Mouse (Mus musculus): Measurements from ENCODE around the gene Fkbp8. TPM values are rescaled to one million over a fixed set of nuclear protein-coding genes. Genes with fewer than 3 reads are reported as not detected.
"Not testable (repeated sequence)": the region's sequence is repeated elsewhere in the genome, so short reads cannot be mapped to it uniquely, and the experiment has no call there.

Gene Fkbp8
- total and polyA plus RNA-seq, 3 experiments: 176 to 266 (median 178) TPM

DNA sequence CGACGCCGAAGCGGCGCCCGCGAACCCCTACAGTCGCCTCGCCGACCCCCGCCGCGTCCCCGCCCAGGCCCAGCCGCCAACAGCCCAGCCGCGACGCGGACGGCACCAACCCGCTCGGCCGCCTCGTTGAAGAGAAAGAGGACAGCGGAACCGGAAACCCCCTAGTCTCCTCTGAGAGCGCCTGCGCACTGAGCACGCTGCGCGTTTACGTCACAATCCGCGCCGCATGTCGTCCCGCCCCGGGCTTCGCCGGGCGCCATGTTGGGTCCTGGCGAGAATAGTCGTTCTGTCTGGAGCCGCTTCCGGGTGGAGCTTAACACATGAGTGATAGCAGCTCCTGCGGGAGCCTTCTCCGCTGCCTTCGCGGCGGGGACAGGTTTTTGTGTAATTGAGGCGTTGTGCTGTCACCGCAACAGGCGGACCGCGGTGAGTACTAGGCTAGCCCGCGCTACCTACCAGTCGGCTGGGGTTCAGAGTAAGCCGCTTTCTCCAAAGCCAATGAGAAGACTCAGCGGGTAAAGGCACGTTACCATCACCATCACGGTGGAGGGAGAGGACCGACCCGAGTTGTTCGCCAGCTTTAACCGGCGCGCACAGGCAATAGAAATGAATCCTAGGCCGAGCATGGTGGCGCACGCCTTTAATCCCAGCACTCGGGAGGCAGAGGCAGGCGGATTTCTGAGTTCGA, 17.2 kb upstream of the Fkbp8 start, which contains the start of gene Uba52 (continued):
- TF ChIP-seq MXI1 (IDR thresholded peaks at IDR 0.05; ENCODE audit: low read depth, low read length) (peak; percentile 87), MAZ (IDR thresholded peaks at IDR 0.05; ENCODE audit: low read depth, low read length) (peak; percentile 100), POLR2AphosphoS2 (IDR thresholded peaks at IDR 0.05; ENCODE audit: low read depth, low read length) (peak; percentile 91), TBP (conservative IDR thresholded peaks at IDR 0.05; ENCODE audit: low read depth, low read length) (peak; percentile 90), ZKSCAN1 (IDR thresholded peaks at IDR 0.05; ENCODE audit: borderline replicate concordance, low read depth, low read length) (no peak), TCF12 (IDR thresholded peaks at IDR 0.05; ENCODE audit: low read depth, low read length) (peak; percentile 94), JUN (IDR thresholded peaks at IDR 0.05; ENCODE audit: insufficient read depth, low read depth, low read length) (no peak), CHD2 (IDR thresholded peaks at IDR 0.05; ENCODE audit: low read length) (no peak)

DNA sequence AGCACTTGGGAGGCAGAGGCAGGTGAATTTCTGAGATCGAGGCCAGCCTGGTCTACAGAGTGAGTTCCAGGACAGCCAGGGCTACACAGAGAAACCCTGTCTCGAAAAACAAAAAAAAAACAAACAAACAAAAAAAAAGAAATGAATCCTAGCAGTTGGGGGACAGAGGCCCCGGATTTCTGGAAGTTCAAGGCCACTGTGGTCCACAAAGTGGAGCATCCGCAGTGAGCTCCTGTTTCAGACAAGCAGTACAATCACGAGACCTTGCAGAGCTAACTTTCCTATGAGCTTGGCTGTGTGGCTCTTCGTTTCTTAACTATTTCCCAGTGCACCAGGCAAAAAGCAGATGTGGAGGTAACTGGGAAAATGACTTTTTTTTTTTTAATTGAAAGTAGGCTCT, 16.4 kb upstream of the Fkbp8 start:
- 0 out of 2 replicates have a peak, but pooled peaks have one; percentile 32 for TF ChIP-seq SIN3A (IDR thresholded peaks at IDR 0.05; ENCODE audit: low read length)
- TF ChIP-seq BHLHE40 (IDR thresholded peaks at IDR 0.05; ENCODE audit: low read depth, low read length): peak; percentile 72
- TF ChIP-seq POLR2A (IDR thresholded peaks at IDR 0.05; ENCODE audit: low read depth, low read length): peak; percentile 23; the same call in 1 of the 2 replicates
- dilution Hi-C loops (cut with MboI; ENCODE audit: extremely low pct_ligation_motif_present, extremely low pct_unique_long_range_greater_than_20kb, low sequenced_read_pairs): not testable (repeated sequence)
- peaks cover 24 to 49% of the 10 kb centered on the region in 2 experiments for H3K4me1 ChIP-seq (ENCODE audit: control insufficient read depth in 1 of 2, insufficient read depth in 2 of 2)

DNA sequence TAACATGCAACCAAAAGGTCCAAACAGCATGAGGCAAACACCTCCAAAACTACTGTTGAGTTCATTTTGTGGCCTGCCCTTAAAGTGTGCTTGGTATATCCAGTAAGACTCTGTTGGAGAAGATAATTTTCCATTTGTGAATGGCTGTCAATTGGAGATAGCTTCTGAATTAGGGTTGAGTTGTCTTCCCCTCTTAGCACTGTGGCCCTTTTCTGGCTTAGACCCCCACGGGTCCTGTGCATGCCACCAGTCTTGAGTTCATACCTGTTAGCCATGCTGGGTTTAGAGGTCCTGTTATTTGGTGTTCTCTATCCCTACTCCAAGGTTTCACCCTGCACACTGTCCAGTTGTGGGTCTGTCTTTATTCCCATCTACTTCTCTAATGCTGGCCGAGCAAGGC, 15.8 kb upstream of the Fkbp8 start:
- peaks cover 24 to 49% of the 10 kb centered on the region in 2 experiments for H3K4me1 ChIP-seq (ENCODE audit: control insufficient read depth in 1 of 2, insufficient read depth in 2 of 2)
- peaks cover 52 to 66% of the 10 kb centered on the region in 2 experiments for H3K36me3 ChIP-seq (replicated peaks in 1 of 2; ENCODE audit: control insufficient read depth in 1 of 2, insufficient read depth in 1 of 2, low read length in 1 of 2)
- no peak for TF ChIP-seq PAX5 (IDR thresholded peaks at IDR 0.05; ENCODE audit: low read length)
- TF ChIP-seq UBTF (IDR thresholded peaks at IDR 0.05; ENCODE audit: low read depth, low read length): no peak
- H3K9me3 ChIP-seq (replicated peaks; ENCODE audit: low read length): no peaks in the 10 kb centered on the region
- peak overlapping the region; percentile 36 to 98 (median 87) for H3K4me3 ChIP-seq (replicated peaks in 1 of 3; ENCODE audit: low read depth in 2 of 3, low read length in 2 of 3, poor library complexity in 1 of 3)
- H3K4me2 ChIP-seq (ENCODE audit: insufficient read depth, low read depth, poor library complexity, severe bottlenecking): peak overlapping the region; percentile 57
- H3K27me3 ChIP-seq (replicated peaks): no peaks in the 10 kb centered on the region
- dilution Hi-C loops (cut with MboI; ENCODE audit: extremely low pct_ligation_motif_present, extremely low pct_unique_long_range_greater_than_20kb, low sequenced_read_pairs) (no loop called here), in situ Hi-C loops (cut with MboI; ENCODE audit: low pct_ligation_motif_present, low pct_unique_long_range_greater_than_20kb, low sequenced_read_pairs) (no loop called here)
- DNase-seq (ENCODE audit: extremely low read depth): no peak
- peak overlapping the region; percentile 94 for H3K9ac ChIP-seq (ENCODE audit: insufficient read depth, low read depth)
- peak overlapping the region; percentile 27; the same call in 1 of the 2 replicates for H3K27ac ChIP-seq (ENCODE audit: insufficient read depth, low read depth)
- H3K79me2 ChIP-seq (replicated peaks; ENCODE audit: control insufficient read depth, extremely low read depth, insufficient read depth, poor library complexity, severe bottlenecking): peaks cover 46% of the 10 kb centered on the region

More for the DNA sequence above, 16.4 kb upstream of the Fkbp8 start:
- Histone ChIP-seq H3K4me2 (ENCODE audit: insufficient read depth, low read depth, poor library complexity, severe bottlenecking) (peak overlapping the region; percentile 57), H3K79me2 (replicated peaks; ENCODE audit: control insufficient read depth, extremely low read depth, insufficient read depth, poor library complexity, severe bottlenecking) (peaks cover 46% of the 10 kb centered on the region), H3K9ac (ENCODE audit: insufficient read depth, low read depth) (peak overlapping the region; percentile 94), H3K27ac (ENCODE audit: insufficient read depth, low read depth) (0 out of 2 replicates have a peak overlapping the region, but pooled peaks have one; percentile 88), H3K36me3 (replicated peaks in 1 of 2; ENCODE audit: control insufficient read depth in 1 of 2, insufficient read depth in 1 of 2, low read length in 1 of 2) (peaks cover 47 to 61% of the 10 kb centered on the region in 2 experiments), H3K4me3 (replicated peaks in 1 of 3; ENCODE audit: low read depth in 2 of 3, low read length in 2 of 3, poor library complexity in 1 of 3) (peak overlapping the region; percentile 83 to 98 (median 87))
- H3K27me3 ChIP-seq (replicated peaks); DNase-seq (ENCODE audit: extremely low read depth); H3K9me3 ChIP-seq (replicated peaks; ENCODE audit: low read length); in situ Hi-C loops (cut with MboI; ENCODE audit: low pct_ligation_motif_present, low pct_unique_long_range_greater_than_20kb, low sequenced_read_pairs): not testable (repeated sequence)
